ENCODE assay signal across 8 mouse cellular contexts in genomic region chr2:128284822-128285421, GRCm38 (mm10).
DNase-seq lines count a peak whose midpoint lies in the region; ATAC-seq lines count a peak whose summit lies in the region.

No protein-coding gene starts in this region.

- H3K4me3 ChIP-seq in forebrain, embryonic 16.5 days (replicated peaks; ENCODE audit: low read length): no peak overlapping the region

- no peaks in the 10 kb centered on the region for H3K9me3 ChIP-seq in forebrain, embryonic 16.5 days (ENCODE audit: control insufficient read depth, low read length)

- WGBS in forebrain, embryonic 16.5 days: 33% methylated on average over 7 of the region's 7 CpGs

- no peak overlapping the region for H3K9ac ChIP-seq in forebrain, embryonic 16.5 days (replicated peaks; ENCODE audit: low read depth, low read length)

- DNase-seq in 3134 (ENCODE audit: extremely low read depth, insufficient read length, low spot score): peak; percentile 84
- peak; percentile 94 for DNase-seq in adrenal gland, postnatal 10 days
- peak; percentile 96 to 97 for DNase-seq in heart, postnatal 10 days
- DNase-seq in layer of hippocampus, postnatal 10 days (ENCODE audit: low spot score in 2 of 2): peak; percentile 69 to 70
- peak; percentile 79 for DNase-seq in lung, postnatal 25 days (ENCODE audit: low spot score)
- peak; percentile 89 for DNase-seq in skeletal muscle tissue, adult 2 months (ENCODE audit: low read depth, low spot score)

- no peaks in the 10 kb centered on the region for H3K36me3 ChIP-seq in forebrain, embryonic 16.5 days (ENCODE audit: control insufficient read depth, insufficient read depth)

- peaks cover 26% of the 10 kb centered on the region for H3K4me1 ChIP-seq in forebrain, embryonic 16.5 days (replicated peaks; ENCODE audit: control insufficient read depth, insufficient read depth, low read length)

- intact Hi-C loops in heart, postnatal 10 days (cut with DNase I): loop anchor here (5.0 kb wide), 1 partner anchor 52 kb away; no protein-coding TSS in a partner anchor

- peak overlapping the region; percentile 29; the same call in 1 of the 2 replicates for H3K27ac ChIP-seq in forebrain, embryonic 16.5 days (ENCODE audit: low read length)

- ATAC-seq in forebrain, embryonic 16.5 days: peak; percentile 57
- no peak for ATAC-seq in inflammation-experienced regulatory T-cells, adult 6 months

- no peaks in the 10 kb centered on the region for H3K27me3 ChIP-seq in forebrain, embryonic 16.5 days (replicated peaks; ENCODE audit: control insufficient read depth, insufficient read depth, low read length)

- no peak overlapping the region for H3K4me2 ChIP-seq in forebrain, embryonic 16.5 days (ENCODE audit: low read length)
